Mouse (Mus musculus): ENCODE results near the gene Stk10. TPM values are rescaled to one million over a fixed set of nuclear protein-coding genes. Genes with fewer than 3 reads are reported as not detected.

Stk10 gene
- polyA plus RNA-seq, 1 experiment from 2014 or later = 1.6 TPM

- WGBS (ENCODE audit: insufficient replicate concordance) = 37% methylated on average over 4 of the region's 4 CpGs
- ATAC-seq (replicated peaks; ENCODE audit: insufficient number of reproducible peaks, low FRiP score, low TSS enrichment) = no peak
- Histone ChIP-seq H3K36me3 (ENCODE audit: control insufficient read depth, insufficient read depth, low read length) (no peaks in the 10 kb centered on the region), H3K4me2 (no peak overlapping the region), H3K4me3 (ENCODE audit: low read depth, low read length) (no peak overlapping the region), H3K27ac (ENCODE audit: low read depth, low read length) (peak overlapping the region; percentile 10; the same call in 1 of the 2 replicates), H3K9me3 (replicated peaks; ENCODE audit: control insufficient read depth, low read length) (no peaks in the 10 kb centered on the region), H3K27me3 (ENCODE audit: control insufficient read depth, insufficient read depth, low read length) (no peaks in the 10 kb centered on the region), H3K9ac (ENCODE audit: low read depth, low read length) (no peak overlapping the region), H3K4me1 (ENCODE audit: control insufficient read depth, insufficient read depth, low read length) (peaks cover 16% of the 10 kb centered on the region)
Measured at GRCm38 (mm10) chr11:32604663-32605062, 71.6 kb downstream of the Stk10 start.

DNA sequence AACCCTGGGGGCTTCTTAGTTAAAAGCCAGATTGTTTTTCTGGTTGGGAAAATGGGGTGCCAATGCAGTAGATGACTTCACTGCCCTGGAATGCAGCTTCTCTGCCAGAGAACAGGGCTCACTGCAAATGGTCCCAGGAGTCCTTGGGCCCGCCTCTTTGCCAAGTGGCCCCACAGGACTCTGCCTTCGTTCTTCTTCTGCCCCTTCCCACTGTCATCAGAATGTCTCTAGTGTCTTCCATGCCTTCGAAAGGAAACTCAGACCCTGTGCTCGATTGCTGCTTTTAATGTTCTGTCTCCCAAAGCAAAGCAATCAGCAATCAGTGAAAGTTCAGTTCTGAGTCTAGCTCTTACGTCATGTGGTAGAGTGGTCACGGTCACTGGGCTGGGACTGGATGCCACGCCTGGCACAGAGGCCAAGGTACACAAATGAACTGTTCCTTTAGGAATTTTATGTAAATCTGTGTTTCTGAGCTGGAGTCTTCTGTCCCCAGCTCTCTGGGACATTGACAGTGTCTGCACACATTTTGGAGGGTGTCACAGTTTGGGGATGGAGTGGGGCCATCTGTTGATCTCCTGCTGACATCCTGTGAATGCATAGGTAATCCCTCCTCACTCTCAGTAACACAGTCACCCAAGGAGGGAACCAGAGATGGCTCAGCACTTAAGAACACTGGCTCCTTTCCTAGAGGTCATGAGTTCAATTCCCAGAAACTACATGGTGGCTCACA, 72.2 kb downstream of the Stk10 start:
- WGBS (ENCODE audit: insufficient replicate concordance) = 43% methylated on average over 7 of the region's 7 CpGs
- H3K9ac ChIP-seq (ENCODE audit: low read depth, low read length) = no peak overlapping the region
- no peaks in the 10 kb centered on the region for H3K27me3 ChIP-seq (ENCODE audit: control insufficient read depth, insufficient read depth, low read length)

DNA sequence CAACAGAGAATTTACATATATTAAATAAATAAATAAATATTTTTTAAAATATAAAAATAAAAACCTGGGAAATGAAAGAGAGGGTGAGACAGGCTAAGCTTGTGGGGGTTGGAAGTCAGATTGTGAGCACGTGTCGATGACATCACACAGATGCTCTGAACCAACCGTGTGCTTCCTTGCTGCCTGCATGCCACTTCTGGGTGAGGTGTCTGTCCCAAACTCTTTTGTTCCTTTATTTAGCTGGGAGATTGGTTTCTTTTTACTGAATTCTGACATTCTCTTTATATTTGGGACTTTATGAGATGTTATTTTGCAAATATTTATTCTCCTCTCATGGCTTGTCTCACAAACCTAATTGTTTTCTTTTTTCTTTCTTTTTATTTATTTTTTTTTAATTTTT, 72.8 kb downstream of the Stk10 start:
- Histone ChIP-seq H3K4me2 (no peak overlapping the region), H3K9ac (ENCODE audit: low read depth, low read length) (no peak overlapping the region), H3K4me1 (ENCODE audit: control insufficient read depth, insufficient read depth, low read length) (peaks cover 16% of the 10 kb centered on the region), H3K36me3 (ENCODE audit: control insufficient read depth, insufficient read depth, low read length) (no peaks in the 10 kb centered on the region), H3K27ac (ENCODE audit: low read depth, low read length) (no peak overlapping the region), H3K9me3 (replicated peaks; ENCODE audit: control insufficient read depth, low read length) (no peaks in the 10 kb centered on the region), H3K4me3 (ENCODE audit: low read depth, low read length) (no peak overlapping the region), H3K27me3 (ENCODE audit: control insufficient read depth, insufficient read depth, low read length) (no peaks in the 10 kb centered on the region)
- ATAC-seq (replicated peaks; ENCODE audit: insufficient number of reproducible peaks, low FRiP score, low TSS enrichment) = no peak
- 60% methylated on average over 3 of the region's 3 CpGs for WGBS (ENCODE audit: insufficient replicate concordance)

More for the DNA sequence above, 72.2 kb downstream of the Stk10 start:
- no peak for ATAC-seq (replicated peaks; ENCODE audit: insufficient number of reproducible peaks, low FRiP score, low TSS enrichment)
- Histone ChIP-seq H3K27ac (ENCODE audit: low read depth, low read length) (peak overlapping the region; percentile 16; the same call in 1 of the 2 replicates), H3K4me1 (ENCODE audit: control insufficient read depth, insufficient read depth, low read length) (peaks cover 16% of the 10 kb centered on the region), H3K4me3 (ENCODE audit: low read depth, low read length) (no peak overlapping the region), H3K36me3 (ENCODE audit: control insufficient read depth, insufficient read depth, low read length) (no peaks in the 10 kb centered on the region), H3K4me2 (no peak overlapping the region), H3K9me3 (replicated peaks; ENCODE audit: control insufficient read depth, low read length) (no peaks in the 10 kb centered on the region)

- H3K9ac ChIP-seq (ENCODE audit: low read depth, low read length) = no peak overlapping the region
- H3K9me3 ChIP-seq (replicated peaks; ENCODE audit: control insufficient read depth, low read length) = no peaks in the 10 kb centered on the region
- H3K4me2 ChIP-seq = no peak overlapping the region
- H3K36me3 ChIP-seq (ENCODE audit: control insufficient read depth, insufficient read depth, low read length) = no peaks in the 10 kb centered on the region
- H3K4me3 ChIP-seq (ENCODE audit: low read depth, low read length) = no peak overlapping the region
- no peaks in the 10 kb centered on the region for H3K27me3 ChIP-seq (ENCODE audit: control insufficient read depth, insufficient read depth, low read length)
- peaks cover 11% of the 10 kb centered on the region for H3K4me1 ChIP-seq (ENCODE audit: control insufficient read depth, insufficient read depth, low read length)
- no peak overlapping the region for H3K27ac ChIP-seq (ENCODE audit: low read depth, low read length)
- no peak for ATAC-seq (replicated peaks; ENCODE audit: insufficient number of reproducible peaks, low FRiP score, low TSS enrichment)
Measured at GRCm38 (mm10) chr11:32607319-32607718, 74.2 kb downstream of the Stk10 start.

DNA sequence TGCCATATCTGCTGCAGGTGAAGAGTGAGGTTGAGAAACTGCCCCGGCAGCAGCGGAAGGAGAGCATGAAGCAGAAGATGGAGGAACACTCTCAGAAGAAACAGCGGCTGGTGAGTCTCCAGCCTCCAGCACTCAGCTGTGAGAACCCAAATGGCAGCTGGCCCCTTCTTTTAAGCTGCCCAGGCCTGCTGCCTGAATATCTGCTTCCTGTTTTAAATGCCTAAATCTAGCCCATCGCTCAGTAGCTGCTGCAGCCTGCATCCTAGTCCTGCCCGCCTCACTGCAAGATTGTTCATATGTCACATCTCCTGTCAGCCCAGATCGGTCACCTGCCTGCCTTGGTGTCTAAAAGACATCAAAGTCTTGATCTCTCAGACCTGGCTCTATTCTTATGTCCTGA, 77.5 kb downstream of the Stk10 start:
- WGBS (ENCODE audit: insufficient replicate concordance) = 77% methylated on average over 6 of the region's 6 CpGs
- H3K36me3 ChIP-seq (ENCODE audit: control insufficient read depth, insufficient read depth, low read length) = no peaks in the 10 kb centered on the region
- H3K27me3 ChIP-seq (ENCODE audit: control insufficient read depth, insufficient read depth, low read length) = no peaks in the 10 kb centered on the region
- H3K4me3 ChIP-seq (ENCODE audit: low read depth, low read length) = no peak overlapping the region
- H3K4me1 ChIP-seq (ENCODE audit: control insufficient read depth, insufficient read depth, low read length) = peaks cover 4% of the 10 kb centered on the region; the same call in 1 of the 2 replicates
- ATAC-seq (replicated peaks; ENCODE audit: insufficient number of reproducible peaks, low FRiP score, low TSS enrichment) = no peak
- H3K27ac ChIP-seq (ENCODE audit: low read depth, low read length) = no peak overlapping the region
- no peak overlapping the region for H3K4me2 ChIP-seq
- H3K9me3 ChIP-seq (replicated peaks; ENCODE audit: control insufficient read depth, low read length) = no peaks in the 10 kb centered on the region
- H3K9ac ChIP-seq (ENCODE audit: low read depth, low read length) = no peak overlapping the region

DNA sequence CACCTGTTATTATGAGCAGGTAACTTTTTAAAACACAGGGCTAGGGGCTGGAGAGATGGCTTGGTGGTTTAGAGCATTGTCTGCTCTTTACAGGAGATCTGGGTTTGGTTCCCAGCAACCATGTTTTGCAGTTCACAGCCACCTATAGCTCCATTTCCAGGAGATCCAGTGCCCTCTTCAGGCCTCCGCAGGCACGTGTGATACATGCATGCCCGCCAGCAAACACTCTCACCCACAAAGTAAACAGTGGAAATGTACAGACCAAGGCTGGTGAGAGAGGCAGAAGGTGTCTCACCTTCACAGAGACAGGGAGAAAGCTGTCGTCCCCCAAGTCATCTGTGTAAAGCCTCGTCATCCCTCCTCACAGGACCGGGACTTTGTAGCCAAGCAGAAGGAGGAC, 79.2 kb downstream of the Stk10 start:
- Histone ChIP-seq H3K4me2 (no peak overlapping the region), H3K9ac (ENCODE audit: low read depth, low read length) (no peak overlapping the region), H3K27ac (ENCODE audit: low read depth, low read length) (no peak overlapping the region), H3K4me3 (ENCODE audit: low read depth, low read length) (no peak overlapping the region), H3K9me3 (replicated peaks; ENCODE audit: control insufficient read depth, low read length) (no peaks in the 10 kb centered on the region), H3K27me3 (ENCODE audit: control insufficient read depth, insufficient read depth, low read length) (no peaks in the 10 kb centered on the region), H3K4me1 (ENCODE audit: control insufficient read depth, insufficient read depth, low read length) (peaks cover 5% of the 10 kb centered on the region; the same call in 1 of the 2 replicates), H3K36me3 (ENCODE audit: control insufficient read depth, insufficient read depth, low read length) (no peaks in the 10 kb centered on the region)
- 74% methylated on average over 6 of the region's 6 CpGs for WGBS (ENCODE audit: insufficient replicate concordance)
- no peak for ATAC-seq (replicated peaks; ENCODE audit: insufficient number of reproducible peaks, low FRiP score, low TSS enrichment)

DNA sequence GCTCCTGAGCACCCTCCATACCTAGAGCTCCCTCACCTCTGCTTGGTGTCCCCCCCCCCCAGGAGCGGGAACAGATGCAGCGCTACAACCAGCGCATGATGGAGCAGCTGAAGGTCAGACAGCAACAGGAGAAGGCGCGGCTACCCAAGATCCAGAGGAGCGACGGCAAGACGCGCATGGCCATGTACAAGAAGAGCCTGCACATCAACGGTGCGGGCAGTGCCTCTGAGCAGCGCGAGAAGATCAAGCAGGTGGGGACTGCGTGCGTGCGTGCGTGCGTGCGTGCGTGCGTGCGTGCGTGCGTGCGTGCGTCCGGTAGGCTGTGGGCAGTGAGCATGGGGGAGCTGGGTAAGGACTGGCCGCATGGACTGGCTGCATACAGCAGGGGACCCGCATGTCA, 81.4 kb downstream of the Stk10 start:
- no peak overlapping the region for H3K4me2 ChIP-seq
- H3K36me3 ChIP-seq (ENCODE audit: control insufficient read depth, insufficient read depth, low read length) = no peaks in the 10 kb centered on the region
- no peak overlapping the region for H3K4me3 ChIP-seq (ENCODE audit: low read depth, low read length)
- no peak for ATAC-seq (replicated peaks; ENCODE audit: insufficient number of reproducible peaks, low FRiP score, low TSS enrichment)
- peaks cover 19% of the 10 kb centered on the region for H3K4me1 ChIP-seq (ENCODE audit: control insufficient read depth, insufficient read depth, low read length)
- no peaks in the 10 kb centered on the region for H3K27me3 ChIP-seq (ENCODE audit: control insufficient read depth, insufficient read depth, low read length)
- no peak overlapping the region for H3K27ac ChIP-seq (ENCODE audit: low read depth, low read length)
- H3K9me3 ChIP-seq (replicated peaks; ENCODE audit: control insufficient read depth, low read length) = no peaks in the 10 kb centered on the region
- no peak overlapping the region for H3K9ac ChIP-seq (ENCODE audit: low read depth, low read length)
- 94% methylated on average over 29 of the region's 29 CpGs for WGBS (ENCODE audit: insufficient replicate concordance)

GRCm38 (mm10) chr11:32615561-32615960, 82.5 kb downstream of the Stk10 start:
- Histone ChIP-seq H3K9me3 (replicated peaks; ENCODE audit: control insufficient read depth, low read length) (no peaks in the 10 kb centered on the region), H3K4me1 (ENCODE audit: control insufficient read depth, insufficient read depth, low read length) (peaks cover 27% of the 10 kb centered on the region), H3K27me3 (ENCODE audit: control insufficient read depth, insufficient read depth, low read length) (no peaks in the 10 kb centered on the region), H3K27ac (ENCODE audit: low read depth, low read length) (no peak overlapping the region), H3K4me3 (ENCODE audit: low read depth, low read length) (no peak overlapping the region), H3K4me2 (peak overlapping the region; percentile 41), H3K9ac (ENCODE audit: low read depth, low read length) (no peak overlapping the region), H3K36me3 (ENCODE audit: control insufficient read depth, insufficient read depth, low read length) (no peaks in the 10 kb centered on the region)
- ATAC-seq (replicated peaks; ENCODE audit: insufficient number of reproducible peaks, low FRiP score, low TSS enrichment) = no peak
- 11% methylated on average over 10 of the region's 11 CpGs for WGBS (ENCODE audit: insufficient replicate concordance)

- no peaks in the 10 kb centered on the region for H3K27me3 ChIP-seq (ENCODE audit: control insufficient read depth, insufficient read depth, low read length)
- H3K27ac ChIP-seq (ENCODE audit: low read depth, low read length) = no peak overlapping the region
- H3K9me3 ChIP-seq (replicated peaks; ENCODE audit: control insufficient read depth, low read length) = no peaks in the 10 kb centered on the region
- no peaks in the 10 kb centered on the region for H3K36me3 ChIP-seq (ENCODE audit: control insufficient read depth, insufficient read depth, low read length)
- peak overlapping the region; percentile 41 for H3K4me2 ChIP-seq
- H3K4me1 ChIP-seq (ENCODE audit: control insufficient read depth, insufficient read depth, low read length) = peaks cover 27% of the 10 kb centered on the region
- H3K4me3 ChIP-seq (ENCODE audit: low read depth, low read length) = no peak overlapping the region
- no peak overlapping the region for H3K9ac ChIP-seq (ENCODE audit: low read depth, low read length)
- WGBS (ENCODE audit: insufficient replicate concordance) = 67% methylated on average over 6 of the region's 6 CpGs
- ATAC-seq (replicated peaks; ENCODE audit: insufficient number of reproducible peaks, low FRiP score, low TSS enrichment) = 0 out of 2 replicates have a peak, but pooled peaks have one; percentile 25
Measured at GRCm38 (mm10) chr11:32616091-32616490, 83.0 kb downstream of the Stk10 start.
